ENCODE assay signal across 8 mouse cellular contexts in genomic region chr2:121956224-121957018, GRCm38 (mm10). TPM values are rescaled to one million over a fixed set of nuclear protein-coding genes. Genes with fewer than 3 reads are reported as not detected.
A peak's percentile ranks its signal among the peaks of the same experiment; 100 is the strongest.
DNase-seq lines count a peak whose midpoint lies in the region; ATAC-seq and TF ChIP-seq lines count a peak whose summit lies in the region.

No protein-coding gene starts in this region.

- peak overlapping the region; percentile 96 for H3K9ac ChIP-seq in heart, embryonic 12.5 days
- peak overlapping the region; percentile 92 for H3K9ac ChIP-seq in kidney, postnatal 0 days (ENCODE audit: low read depth, low read length)
- peak overlapping the region; percentile 87 for H3K9ac ChIP-seq in liver, embryonic 11.5 days (ENCODE audit: low read depth, low read length)
- peak overlapping the region; percentile 98 for H3K9ac ChIP-seq in stomach, embryonic 14.5 days (replicated peaks; ENCODE audit: low read depth, low read length)

- DNase-seq in B cell, adult 2 months = peak; percentile 95
- DNase-seq in brain, adult 2 months (ENCODE audit: low read depth, low spot score) = peak; percentile 97
- peak; percentile 96 for DNase-seq in kidney, postnatal 0 days (ENCODE audit: low spot score)
- DNase-seq in liver, embryonic 11.5 days (ENCODE audit: low spot score) = peak; percentile 97
- peak; percentile 95 for DNase-seq in naive thymus-derived CD4-positive, alpha-beta T cell, adult 2 months (ENCODE audit: low read depth)

- H3K27me3 ChIP-seq in heart, embryonic 12.5 days (replicated peaks) = no peaks in the 10 kb centered on the region
- no peaks in the 10 kb centered on the region for H3K27me3 ChIP-seq in kidney, postnatal 0 days (ENCODE audit: insufficient read depth, low read length)
- no peaks in the 10 kb centered on the region for H3K27me3 ChIP-seq in liver, embryonic 11.5 days (replicated peaks; ENCODE audit: control insufficient read depth, insufficient read depth, low read length)
- H3K27me3 ChIP-seq in stomach, embryonic 14.5 days (ENCODE audit: control insufficient read depth, insufficient read depth, low read length) = no peaks in the 10 kb centered on the region

- H3K9me3 ChIP-seq in heart, embryonic 12.5 days (replicated peaks) = no peaks in the 10 kb centered on the region
- no peaks in the 10 kb centered on the region for H3K9me3 ChIP-seq in kidney, postnatal 0 days (replicated peaks; ENCODE audit: low read length)
- no peaks in the 10 kb centered on the region for H3K9me3 ChIP-seq in liver, embryonic 11.5 days (ENCODE audit: control insufficient read depth, low read length)
- no peaks in the 10 kb centered on the region for H3K9me3 ChIP-seq in stomach, embryonic 14.5 days (ENCODE audit: control insufficient read depth, low read depth, low read length)

- peak overlapping the region; percentile 84 for H3K4me2 ChIP-seq in heart, embryonic 12.5 days
- H3K4me2 ChIP-seq in kidney, postnatal 0 days (ENCODE audit: low read length) = peak overlapping the region; percentile 54
- H3K4me2 ChIP-seq in liver, embryonic 11.5 days = peak overlapping the region; percentile 78
- peak overlapping the region; percentile 86 for H3K4me2 ChIP-seq in stomach, embryonic 14.5 days (replicated peaks; ENCODE audit: low read depth, low read length)

- H3K36me3 ChIP-seq in heart, embryonic 12.5 days = no peaks in the 10 kb centered on the region; the same call in 1 of the 2 replicates
- 0 out of 2 replicates have a peak, but pooled peaks cover 5% of the 10 kb centered on the region for H3K36me3 ChIP-seq in kidney, postnatal 0 days (ENCODE audit: insufficient read depth, low read length)
- H3K36me3 ChIP-seq in liver, embryonic 11.5 days (ENCODE audit: control insufficient read depth, insufficient read depth, low read length) = no peaks in the 10 kb centered on the region; the same call in 1 of the 2 replicates
- no peaks in the 10 kb centered on the region for H3K36me3 ChIP-seq in stomach, embryonic 14.5 days (ENCODE audit: control insufficient read depth, insufficient read depth, low read length)

- peak overlapping the region; percentile 95 for H3K27ac ChIP-seq in heart, embryonic 12.5 days (ENCODE audit: poor library complexity, severe bottlenecking)
- H3K27ac ChIP-seq in kidney, postnatal 0 days = peak overlapping the region; percentile 98
- H3K27ac ChIP-seq in liver, embryonic 11.5 days (ENCODE audit: low read depth, low read length) = peak overlapping the region; percentile 81
- H3K27ac ChIP-seq in stomach, embryonic 14.5 days (ENCODE audit: low read length) = peak overlapping the region; percentile 93

- H3K4me1 ChIP-seq in heart, embryonic 12.5 days (replicated peaks) = peaks cover 12% of the 10 kb centered on the region
- 0 out of 2 replicates have a peak, but pooled peaks cover 7% of the 10 kb centered on the region for H3K4me1 ChIP-seq in kidney, postnatal 0 days (replicated peaks; ENCODE audit: insufficient read depth, low read length)
- H3K4me1 ChIP-seq in liver, embryonic 11.5 days (replicated peaks; ENCODE audit: control insufficient read depth, insufficient read depth, low read length) = peaks cover 18% of the 10 kb centered on the region
- H3K4me1 ChIP-seq in stomach, embryonic 14.5 days (ENCODE audit: control insufficient read depth, insufficient read depth, low read length) = peaks cover 12% of the 10 kb centered on the region

- TF ChIP-seq CTCF in kidney, postnatal 0 days (IDR thresholded peaks at IDR 0.05; ENCODE audit: low read depth) = no peak

- peak overlapping the region; percentile 91 for H3K4me3 ChIP-seq in heart, embryonic 12.5 days
- peak overlapping the region; percentile 88 for H3K4me3 ChIP-seq in kidney, postnatal 0 days (replicated peaks; ENCODE audit: low read depth, low read length)
- H3K4me3 ChIP-seq in liver, embryonic 11.5 days (ENCODE audit: low read depth, low read length) = peak overlapping the region; percentile 82
- peak overlapping the region; percentile 94 for H3K4me3 ChIP-seq in stomach, embryonic 14.5 days (ENCODE audit: low read depth, low read length)

- peak; percentile 87 for ATAC-seq in erythroblast, adult 5-6 weeks (replicated peaks; ENCODE audit: low FRiP score, poor library complexity, severe bottlenecking)
- ATAC-seq in heart, embryonic 12.5 days (ENCODE audit: insufficient number of reproducible peaks, low FRiP score) = peak; percentile 96
- ATAC-seq in kidney, postnatal 0 days (replicated peaks; ENCODE audit: low FRiP score, low read depth) = peak; percentile 93
- peak; percentile 90 for ATAC-seq in liver, embryonic 11.5 days (replicated peaks; ENCODE audit: low FRiP score)
- ATAC-seq in stomach, embryonic 14.5 days (ENCODE audit: insufficient number of reproducible peaks, insufficient read depth, low FRiP score, low read depth) = peak; percentile 91

- under 1% methylated on average over 47 of the region's 47 CpGs for WGBS in heart, embryonic 12.5 days
- under 1% methylated on average over 47 of the region's 47 CpGs for WGBS in kidney, postnatal 0 days
- under 1% methylated on average over 47 of the region's 47 CpGs for WGBS in liver, embryonic 11.5 days
- under 1% methylated on average over 47 of the region's 47 CpGs for WGBS in stomach, embryonic 14.5 days

RNA-seq across cellular contexts. Expression of gene Mageb3, which starts 0.5 kb away (rescaled TPM):
- total RNA-seq in erythroblast, adult 5-6 weeks (2015; ENCODE audit: low replicate concordance) = not detected in 2 replicates
- total RNA-seq in erythroblast, adult 5-6 weeks (2017; ENCODE audit: low replicate concordance) = 0.43 TPM in 1 of 2 replicates, not detected in the other
- polyA plus RNA-seq in heart, embryonic 12.5 days (2016; fragmentation: Nextera tagmentation; extraction: Ambion mirVana) = 0.18 TPM in 1 of 2 replicates, not detected in the other
- 0.17 TPM in 2 replicates for polyA plus RNA-seq in kidney, postnatal 0 days (2015; fragmentation: Nextera tagmentation; extraction: Ambion mirVana)
- polyA plus RNA-seq in liver, embryonic 11.5 days (2014; fragmentation: Nextera tagmentation; extraction: Ambion mirVana) = 0.10 TPM in 2 replicates
- polyA plus RNA-seq in stomach, embryonic 14.5 days (2014; fragmentation: Nextera tagmentation; extraction: Ambion mirVana) = 0.23 TPM in 1 of 2 replicates, not detected in the other

RNA-seq across cellular contexts. Expression of gene Ctdspl2, which starts 0.6 kb away (rescaled TPM):
- 19.4 and 23.4 TPM in 2 replicates for total RNA-seq in erythroblast, adult 5-6 weeks (2015; ENCODE audit: low replicate concordance)
- total RNA-seq in erythroblast, adult 5-6 weeks (2017; ENCODE audit: low replicate concordance) = 22.6 and 30.2 TPM in 2 replicates
- 44.4 and 49.2 TPM in 2 replicates for polyA plus RNA-seq in heart, embryonic 12.5 days (2016; fragmentation: Nextera tagmentation; extraction: Ambion mirVana)
- polyA plus RNA-seq in kidney, postnatal 0 days (2015; fragmentation: Nextera tagmentation; extraction: Ambion mirVana) = 38.9 and 40.8 TPM in 2 replicates
- polyA plus RNA-seq in liver, embryonic 11.5 days (2014; fragmentation: Nextera tagmentation; extraction: Ambion mirVana) = 42.1 and 42.6 TPM in 2 replicates
- polyA plus RNA-seq in stomach, embryonic 14.5 days (2014; fragmentation: Nextera tagmentation; extraction: Ambion mirVana) = 63.5 and 66.8 TPM in 2 replicates

Comparison
In these comparisons a context has a peak if more than half of its experiments do, and no peak if none do; other contexts are left out.
1. Peak in every context shown above with its lines: DNase-seq, ATAC-seq, H3K4me3 ChIP-seq and H3K27ac ChIP-seq.